Mouse (Mus musculus) kidney, embryonic 16.5 days (tissue): ENCODE data around the gene St3gal3. TPM values are rescaled to one million over a fixed set of nuclear protein-coding genes. Genes with fewer than 3 reads are reported as not detected.

ENCODE experiments used
- ATAC-seq: fragments of 200-750 bp; cut with Nextera tagmentation; 2 replicates; pipeline ENCODE4 v1.8.0; 2017; ENCODE audit warnings: moderate TSS enrichment; ENCODE audit not compliant: low FRiP score, low TSS enrichment
- H3K27ac ChIP-seq: fragments of 300-500 bp; sonication (generic); 2 replicates; pipeline ENCODE4 v1.5.1; 2014; ENCODE audit warnings: low read length
- H3K27me3 ChIP-seq: fragments of 300-500 bp; sonication (generic); 2 replicates; pipeline ENCODE4 v1.6.1; 2014; ENCODE audit warnings: low read length, control low read depth, mixed read lengths; ENCODE audit not compliant: insufficient read depth
- H3K36me3 ChIP-seq: fragments of 300-500 bp; sonication (generic); 2 replicates; pipeline ENCODE4 v1.6.1; 2014; ENCODE audit warnings: low read length, control low read depth, mixed read lengths; ENCODE audit not compliant: insufficient read depth
- H3K4me1 ChIP-seq: fragments of 300-500 bp; sonication (generic); 2 replicates; pipeline ENCODE4 v1.6.1; 2014; ENCODE audit warnings: low read length, control low read depth, mixed read lengths; ENCODE audit not compliant: insufficient read depth
- H3K4me2 ChIP-seq: fragments of 300-500 bp; sonication (generic); replicated peaks from 2 replicates; pipeline ENCODE4 v1.6.1; 2014; ENCODE audit warnings: low read depth, low read length
- H3K4me3 ChIP-seq: fragments of 300-500 bp; sonication (generic); 2 replicates; pipeline ENCODE4 v1.5.1; 2014; ENCODE audit warnings: mild to moderate bottlenecking, low read length
- H3K9ac ChIP-seq: fragments of 300-500 bp; sonication (generic); replicated peaks from 2 replicates; pipeline ENCODE4 v1.6.1; 2014; ENCODE audit warnings: low read length
- H3K9me3 ChIP-seq: fragments of 300-500 bp; sonication (generic); 2 replicates; pipeline ENCODE4 v1.6.1; 2016; ENCODE audit warnings: low read length, control low read depth
- WGBS: fragments of 180-500 bp; shearing (Covaris S2); extraction: QIAGEN DNeasy Blood & Tissue Kit; methylation state at CpG from one replicate; pipeline ENCODE4 v1.1.7; 2014; 5-methylcytosine and 5-hydroxymethylcytosine counted together
- polyA plus RNA-seq: library from polyadenylated mRNA; unstranded; fragments of >200 nt; fragmentation: Nextera tagmentation; extraction: Ambion mirVana; gene quantifications from 2 replicates; pipeline ENCODE4 v1.2.1, GENCODE M21; 2015

Gene St3gal3
- polyA plus RNA-seq, 1 experiment from 2014 or later, result 8.7 TPM

- no peak overlapping the region for H3K27ac ChIP-seq
- H3K4me3 ChIP-seq, result no peak overlapping the region
- H3K9me3 ChIP-seq, result no peaks in the 10 kb centered on the region
- 79% methylated on average over 11 of the region's 11 CpGs for WGBS
- no peak overlapping the region for H3K4me2 ChIP-seq
- H3K36me3 ChIP-seq, result no peaks in the 10 kb centered on the region
- no peaks in the 10 kb centered on the region for H3K4me1 ChIP-seq
- no peak overlapping the region for H3K9ac ChIP-seq
- ATAC-seq, result no peak
- no peaks in the 10 kb centered on the region for H3K27me3 ChIP-seq
These were observed 18.6 kb downstream of the St3gal3 start for GRCm38 (mm10) chr4:118116098-118116497.

GRCm38 (mm10) chr4:118115132-118115531, 19.6 kb downstream of the St3gal3 start:
- no peak overlapping the region for H3K4me3 ChIP-seq
- ATAC-seq, result no peak
- no peaks in the 10 kb centered on the region for H3K36me3 ChIP-seq
- no peaks in the 10 kb centered on the region for H3K9me3 ChIP-seq
- no peak overlapping the region for H3K4me2 ChIP-seq
- H3K4me1 ChIP-seq, result no peaks in the 10 kb centered on the region
- 82% methylated on average over 7 of the region's 7 CpGs for WGBS
- no peak overlapping the region for H3K9ac ChIP-seq
- H3K27ac ChIP-seq, result no peak overlapping the region
- H3K27me3 ChIP-seq, result no peaks in the 10 kb centered on the region

- 48% methylated on average over 12 of the region's 12 CpGs for WGBS
- Histone ChIP-seq H3K9me3 (no peaks in the 10 kb centered on the region), H3K27ac (no peak overlapping the region), H3K4me1 (no peaks in the 10 kb centered on the region), H3K27me3 (no peaks in the 10 kb centered on the region), H3K4me2 (no peak overlapping the region), H3K4me3 (no peak overlapping the region), H3K36me3 (no peaks in the 10 kb centered on the region), H3K9ac (no peak overlapping the region)
- ATAC-seq, result no peak
These were observed 22.1 kb downstream of the St3gal3 start for GRCm38 (mm10) chr4:118112601-118113000.

- Histone ChIP-seq H3K4me2 (no peak overlapping the region), H3K36me3 (peaks cover 3% of the 10 kb centered on the region), H3K27me3 (no peaks in the 10 kb centered on the region), H3K4me3 (no peak overlapping the region), H3K9ac (no peak overlapping the region), H3K4me1 (no peaks in the 10 kb centered on the region), H3K27ac (no peak overlapping the region), H3K9me3 (no peaks in the 10 kb centered on the region)
- WGBS, result 84% methylated on average over 13 of the region's 13 CpGs
- ATAC-seq, result no peak
These were observed 25.1 kb downstream of the St3gal3 start for GRCm38 (mm10) chr4:118109649-118110048.

- Histone ChIP-seq H3K27me3 (no peaks in the 10 kb centered on the region), H3K4me2 (no peak overlapping the region), H3K36me3 (peaks cover 3% of the 10 kb centered on the region), H3K4me3 (no peak overlapping the region), H3K9ac (no peak overlapping the region), H3K4me1 (no peaks in the 10 kb centered on the region), H3K9me3 (no peaks in the 10 kb centered on the region), H3K27ac (no peak overlapping the region)
- ATAC-seq, result no peak
- 61% methylated on average over 7 of the region's 7 CpGs for WGBS
These were observed 25.9 kb downstream of the St3gal3 start for GRCm38 (mm10) chr4:118108779-118109178.

GRCm38 (mm10) chr4:118105256-118106053, 29.3 kb downstream of the St3gal3 start:
- ATAC-seq, result no peak
- H3K27me3 ChIP-seq, result no peaks in the 10 kb centered on the region
- no peaks in the 10 kb centered on the region for H3K9me3 ChIP-seq
- peaks cover 3% of the 10 kb centered on the region for H3K36me3 ChIP-seq
- H3K27ac ChIP-seq, result no peak overlapping the region
- no peak overlapping the region for H3K9ac ChIP-seq
- no peak overlapping the region for H3K4me2 ChIP-seq
- WGBS, result 94% methylated on average over 3 of the region's 3 CpGs
- H3K4me3 ChIP-seq, result no peak overlapping the region
- H3K4me1 ChIP-seq, result no peaks in the 10 kb centered on the region

- no peak for ATAC-seq
- Histone ChIP-seq H3K4me3 (no peak overlapping the region), H3K4me2 (no peak overlapping the region), H3K9me3 (no peaks in the 10 kb centered on the region), H3K4me1 (no peaks in the 10 kb centered on the region), H3K27me3 (no peaks in the 10 kb centered on the region), H3K27ac (no peak overlapping the region), H3K36me3 (peaks cover 3% of the 10 kb centered on the region), H3K9ac (no peak overlapping the region)
- WGBS, result 63% methylated on average over 8 of the region's 8 CpGs
These were observed 31.4 kb downstream of the St3gal3 start for GRCm38 (mm10) chr4:118103280-118103830.

- WGBS, result 86% methylated on average over 6 of the region's 6 CpGs
- no peak overlapping the region for H3K4me3 ChIP-seq
- no peak overlapping the region for H3K9ac ChIP-seq
- no peaks in the 10 kb centered on the region for H3K27me3 ChIP-seq
- H3K4me2 ChIP-seq, result no peak overlapping the region
- no peaks in the 10 kb centered on the region for H3K4me1 ChIP-seq
- H3K36me3 ChIP-seq, result no peaks in the 10 kb centered on the region
- no peak overlapping the region for H3K27ac ChIP-seq
- ATAC-seq, result no peak
- no peaks in the 10 kb centered on the region for H3K9me3 ChIP-seq
These were observed 33.2 kb downstream of the St3gal3 start for GRCm38 (mm10) chr4:118101497-118101896.

- Histone ChIP-seq H3K9ac (no peak overlapping the region), H3K4me1 (no peaks in the 10 kb centered on the region), H3K27me3 (no peaks in the 10 kb centered on the region), H3K27ac (no peak overlapping the region), H3K4me3 (no peak overlapping the region), H3K4me2 (no peak overlapping the region), H3K9me3 (no peaks in the 10 kb centered on the region), H3K36me3 (0 out of 2 replicates have a peak, but pooled peaks cover under 1% of the 10 kb centered on the region)
- no peak for ATAC-seq
- WGBS, result 89% methylated on average over 8 of the region's 8 CpGs
These were observed 34.9 kb downstream of the St3gal3 start for GRCm38 (mm10) chr4:118099637-118100364.

GRCm38 (mm10) chr4:118098571-118098970, 36.1 kb downstream of the St3gal3 start:
- peaks cover 7% of the 10 kb centered on the region; the same call in 1 of the 2 replicates for H3K36me3 ChIP-seq
- H3K27ac ChIP-seq, result no peak overlapping the region
- no peaks in the 10 kb centered on the region for H3K9me3 ChIP-seq
- 90% methylated on average over 6 of the region's 6 CpGs for WGBS
- H3K9ac ChIP-seq, result no peak overlapping the region
- no peaks in the 10 kb centered on the region for H3K4me1 ChIP-seq
- ATAC-seq, result no peak
- H3K4me3 ChIP-seq, result no peak overlapping the region
- H3K27me3 ChIP-seq, result no peaks in the 10 kb centered on the region
- no peak overlapping the region for H3K4me2 ChIP-seq
